ENCODE assay signal across 24 mouse cellular contexts in genomic region chr10:60256088-60256487, GRCm38 (mm10). TPM values are rescaled to one million over a fixed set of nuclear protein-coding genes. Genes with fewer than 3 reads are reported as not detected.
DNase-seq lines count a peak whose midpoint lies in the region; ATAC-seq and TF ChIP-seq lines count a peak whose summit lies in the region.
"Had no signal": no experiment of that assay in that cellular context is flagged by ENCODE, and none has a peak within 500 bp of the region (broad histone marks: within the 10 kb centered on the region; RNA-seq: fewer than 3 reads in every experiment).

No protein-coding gene starts in this region.

- no peak for TF ChIP-seq CTCF in liver, embryonic 14.5 days (IDR thresholded peaks at IDR 0.05; ENCODE audit: low read depth)
- TF ChIP-seq CTCF in heart, adult 2 months (IDR thresholded peaks at IDR 0.05): no peak

- no peak overlapping the region for H3K4me2 ChIP-seq in intestine, embryonic 16.5 days (ENCODE audit: low read depth, low read length)
- 0 out of 2 replicates have a peak overlapping the region, but pooled peaks have one; percentile 1 for H3K4me2 ChIP-seq in liver, embryonic 14.5 days (ENCODE audit: low read depth)
- no peak overlapping the region for H3K4me2 ChIP-seq in stomach, embryonic 16.5 days (ENCODE audit: low read depth, low read length)
- H3K4me2 ChIP-seq: embryonic facial prominence, embryonic 15.5 days; heart, embryonic 13.5 days; hindbrain, embryonic 12.5 days had no signal

- no peak overlapping the region for H3K4me3 ChIP-seq in intestine, embryonic 16.5 days (ENCODE audit: low read length)
- no peak overlapping the region for H3K4me3 ChIP-seq in liver, embryonic 14.5 days (ENCODE audit: insufficient read depth in 1 of 2, low read depth in 2 of 2, low read length in 2 of 2)
- H3K4me3 ChIP-seq in stomach, embryonic 16.5 days (replicated peaks; ENCODE audit: low read length): no peak overlapping the region
- H3K4me3 ChIP-seq in heart, adult 2 months: no peak overlapping the region
- H3K4me3 ChIP-seq: embryonic facial prominence, embryonic 15.5 days; erythroblast, embryonic 14.5 days; forebrain, embryonic 10.5 days; gastrocnemius, adult 2 months; heart, embryonic 13.5 days; hindbrain, embryonic 12.5 days had no signal

- peaks cover 15% of the 10 kb centered on the region for H3K4me1 ChIP-seq in intestine, embryonic 16.5 days (ENCODE audit: control insufficient read depth, insufficient read depth, low read length)
- H3K4me1 ChIP-seq in liver, embryonic 14.5 days (replicated peaks; ENCODE audit: control insufficient read depth in 2 of 2, insufficient read depth in 2 of 2, low read length in 1 of 2): peaks cover 7 to 16% of the 10 kb centered on the region in 2 experiments
- H3K4me1 ChIP-seq in stomach, embryonic 16.5 days (ENCODE audit: control insufficient read depth, insufficient read depth, low read length): 0 out of 2 replicates have a peak, but pooled peaks cover 7% of the 10 kb centered on the region
- no peaks in the 10 kb centered on the region for H3K4me1 ChIP-seq in heart, adult 2 months (ENCODE audit: control insufficient read depth, insufficient read depth, low read length)
- H3K4me1 ChIP-seq: embryonic facial prominence, embryonic 15.5 days; hindbrain, embryonic 12.5 days had no signal

- peak; percentile 34 for DNase-seq in c-Kit-positive CD71-positive TER-119-positive erythroid progenitor cells, embryonic 14.5 days (ENCODE audit: low spot score)
- DNase-seq in liver, embryonic 14.5 days (ENCODE audit: low read depth in 3 of 3, low spot score in 3 of 3): no peak
- no peak for DNase-seq in heart, adult 2 months
- no peak for DNase-seq in testis, postnatal 10 days (ENCODE audit: low spot score)
- no peak for DNase-seq in lung, adult 18-20 months
- DNase-seq: adrenal gland, adult 2 months; adrenal gland, postnatal 36 days; cerebellum, adult 11 months; cerebellum, adult 8-10 months; cerebellum, postnatal 14 days; embryo, embryonic 11 days; gastrocnemius, adult 2 months; heart, postnatal 36 days had no signal

- H3K27me3 ChIP-seq in intestine, embryonic 16.5 days (replicated peaks; ENCODE audit: control insufficient read depth, insufficient read depth, low read length): no peaks in the 10 kb centered on the region
- no peaks in the 10 kb centered on the region for H3K27me3 ChIP-seq in liver, embryonic 14.5 days (ENCODE audit: control insufficient read depth, insufficient read depth, low read length)
- H3K27me3 ChIP-seq in stomach, embryonic 16.5 days (ENCODE audit: control insufficient read depth, insufficient read depth, low read length): no peaks in the 10 kb centered on the region
- H3K27me3 ChIP-seq in heart, adult 2 months (ENCODE audit: control insufficient read depth, insufficient read depth, low read length): no peaks in the 10 kb centered on the region
- H3K27me3 ChIP-seq: CH12.LX; embryonic facial prominence, embryonic 15.5 days; heart, embryonic 13.5 days; hindbrain, embryonic 12.5 days had no signal

- no peaks in the 10 kb centered on the region for H3K36me3 ChIP-seq in intestine, embryonic 16.5 days (ENCODE audit: control insufficient read depth, insufficient read depth, low read length)
- no peaks in the 10 kb centered on the region for H3K36me3 ChIP-seq in liver, embryonic 14.5 days (replicated peaks; ENCODE audit: control insufficient read depth, insufficient read depth, low read depth)
- H3K36me3 ChIP-seq in stomach, embryonic 16.5 days (ENCODE audit: control insufficient read depth, insufficient read depth, low read length): no peaks in the 10 kb centered on the region
- H3K36me3 ChIP-seq in heart, adult 2 months (ENCODE audit: control insufficient read depth, insufficient read depth, low read length): no peaks in the 10 kb centered on the region
- H3K36me3 ChIP-seq: embryonic facial prominence, embryonic 15.5 days; forebrain, embryonic 10.5 days; heart, embryonic 13.5 days; hindbrain, embryonic 12.5 days had no signal

- no peak for TF ChIP-seq POLR2A in heart, adult 2 months (IDR thresholded peaks at IDR 0.05; ENCODE audit: insufficient read depth, low read depth, low read length)

- no peaks in the 10 kb centered on the region for H3K79me2 ChIP-seq in heart, adult 2 months (replicated peaks; ENCODE audit: control insufficient read depth, insufficient read depth, low read length)

- intact Hi-C loops in heart, adult 2 months (cut with DNase I): no loop called here

- peak; percentile 85 for ATAC-seq in intestine, embryonic 16.5 days
- peak; percentile 42; the same call in 1 of the 2 replicates for ATAC-seq in liver, embryonic 14.5 days (ENCODE audit: insufficient read depth)
- 0 out of 2 replicates have a peak, but pooled peaks have one; percentile 17 for ATAC-seq in stomach, embryonic 16.5 days (ENCODE audit: insufficient read depth, low FRiP score)
- ATAC-seq: forebrain, embryonic 14.5 days; hindbrain, embryonic 16.5 days had no signal

- peak overlapping the region; percentile 78 for H3K27ac ChIP-seq in intestine, embryonic 16.5 days (ENCODE audit: low read length)
- H3K27ac ChIP-seq in liver, embryonic 14.5 days: no peak overlapping the region
- 0 out of 2 replicates have a peak overlapping the region, but pooled peaks have one; percentile 22 for H3K27ac ChIP-seq in stomach, embryonic 16.5 days (ENCODE audit: low read length)
- no peak overlapping the region for H3K27ac ChIP-seq in heart, adult 2 months
- H3K27ac ChIP-seq: embryonic facial prominence, embryonic 15.5 days; forebrain, embryonic 10.5 days; gastrocnemius, adult 2 months; heart, embryonic 13.5 days; hindbrain, embryonic 12.5 days had no signal

- no peaks in the 10 kb centered on the region for H3K9me3 ChIP-seq in intestine, embryonic 16.5 days (ENCODE audit: control insufficient read depth, low read length)
- no peaks in the 10 kb centered on the region for H3K9me3 ChIP-seq in liver, embryonic 14.5 days (ENCODE audit: control insufficient read depth, low read length)
- no peaks in the 10 kb centered on the region for H3K9me3 ChIP-seq in stomach, embryonic 16.5 days (replicated peaks; ENCODE audit: control insufficient read depth, low read length)
- H3K9me3 ChIP-seq: embryonic facial prominence, embryonic 15.5 days; forebrain, embryonic 10.5 days; heart, embryonic 13.5 days; hindbrain, embryonic 12.5 days had no signal

- 55% methylated on average over 6 of the region's 6 CpGs for WGBS in intestine, embryonic 16.5 days
- WGBS in liver, embryonic 14.5 days (ENCODE audit: insufficient replicate concordance): 35% methylated on average over 6 of the region's 6 CpGs
- 61% methylated on average over 6 of the region's 6 CpGs for WGBS in stomach, embryonic 16.5 days
- 65% methylated on average over 6 of the region's 6 CpGs for WGBS in heart, adult 2 months

- H3K9ac ChIP-seq in intestine, embryonic 16.5 days (ENCODE audit: low read depth, low read length): no peak overlapping the region
- H3K9ac ChIP-seq in liver, embryonic 14.5 days (replicated peaks): no peak overlapping the region
- no peak overlapping the region for H3K9ac ChIP-seq in stomach, embryonic 16.5 days (ENCODE audit: low read length)
- no peak overlapping the region for H3K9ac ChIP-seq in heart, adult 2 months (ENCODE audit: low read depth, low read length)
- H3K9ac ChIP-seq: embryonic facial prominence, embryonic 15.5 days; heart, embryonic 13.5 days; hindbrain, embryonic 12.5 days had no signal

- TF ChIP-seq EP300 in liver, embryonic 14.5 days (IDR thresholded peaks at IDR 0.05; ENCODE audit: low read depth): peak; percentile 36; the same call in 1 of the 2 replicates
- no peak for TF ChIP-seq EP300 in heart, adult 2 months (IDR thresholded peaks at IDR 0.05; ENCODE audit: insufficient read depth, low read depth, low read length)

RNA-seq across cellular contexts. Expression of gene Psap, which starts 21.3 kb away (rescaled TPM):
- 178 and 187 TPM in 2 replicates for polyA plus RNA-seq in intestine, embryonic 16.5 days (2015; fragmentation: Nextera tagmentation; extraction: Ambion mirVana)
- polyA plus RNA-seq in liver, embryonic 14.5 days (2012; rRNA removed): 146 and 172 TPM in 2 replicates
- 45.6 and 46.0 TPM in 2 replicates for polyA plus RNA-seq in liver, embryonic 14.5 days (2014; fragmentation: Nextera tagmentation; extraction: Ambion mirVana)
- 194 and 198 TPM in 2 replicates for polyA plus RNA-seq in stomach, embryonic 16.5 days (2015; fragmentation: Nextera tagmentation; extraction: Ambion mirVana)
- total RNA-seq in heart, adult 2 months (2021): 1,000 to 10,000 TPM; 1,146 to 1,291 TPM
- 1,270 and 1,818 TPM in 2 replicates for polyA plus RNA-seq in heart, adult 2 months (2012; rRNA removed)

RNA-seq across cellular contexts. Expression of gene Chst3, which starts 37.0 kb away (rescaled TPM):
- polyA plus RNA-seq in intestine, embryonic 16.5 days (2015; fragmentation: Nextera tagmentation; extraction: Ambion mirVana): 1.3 and 1.4 TPM in 2 replicates
- 0.11 and 0.13 TPM in 2 replicates for polyA plus RNA-seq in liver, embryonic 14.5 days (2012; rRNA removed)
- 0.09 TPM in 2 replicates for polyA plus RNA-seq in liver, embryonic 14.5 days (2014; fragmentation: Nextera tagmentation; extraction: Ambion mirVana)
- 2.0 and 2.1 TPM in 2 replicates for polyA plus RNA-seq in stomach, embryonic 16.5 days (2015; fragmentation: Nextera tagmentation; extraction: Ambion mirVana)
- total RNA-seq in heart, adult 2 months (2021): under 1 TPM; 0.80 to 0.91 TPM
- polyA plus RNA-seq in heart, adult 2 months (2012; rRNA removed): 1.3 and 1.5 TPM in 2 replicates
- total RNA-seq: common myeloid progenitor, adult 5-6 weeks had no signal
- polyA plus RNA-seq: erythroblast, embryonic 14.5 days had no signal

Comparison
In these comparisons a context has a peak if more than half of its experiments do, and no peak if none do; other contexts are left out.
1. ATAC-seq: peak in every context shown above with its lines; median percentile 85 in intestine, embryonic 16.5 days; 42 in liver, embryonic 14.5 days; 17 in stomach, embryonic 16.5 days.
2. H3K27ac ChIP-seq: peak in intestine, embryonic 16.5 days (single experiment) and stomach, embryonic 16.5 days (single experiment); none in liver, embryonic 14.5 days (single experiment) and heart, adult 2 months (single experiment).